Mouse (Mus musculus) limb, embryonic 11.5 days (tissue): ENCODE results near the gene Snx7. TPM values are rescaled to one million over a fixed set of nuclear protein-coding genes. Genes with fewer than 3 reads are reported as not detected.

Experiments
- ATAC-seq: fragments of 200-750 bp; cut with Nextera tagmentation; 2 replicates; pipeline ENCODE4 v1.8.0; 2017; ENCODE audit warnings: low read depth; ENCODE audit not compliant: insufficient number of reproducible peaks, low FRiP score, low TSS enrichment
- DNase-seq: peaks from one replicate; pipeline ENCODE4 v3.0.0-alpha.2; 2015; ENCODE audit warnings: low spot score
- H3K27ac ChIP-seq: fragments of 300-500 bp; sonication (generic); replicated peaks from 2 replicates; pipeline ENCODE4 v1.5.1; 2014; ENCODE audit warnings: low read depth, mild to moderate bottlenecking, low read length
- H3K27me3 ChIP-seq: fragments of 300-500 bp; sonication (generic); 2 replicates; pipeline ENCODE4 v1.6.1; 2014; ENCODE audit warnings: mild to moderate bottlenecking, low read length, mixed read lengths; ENCODE audit not compliant: control insufficient read depth, insufficient read depth
- H3K36me3 ChIP-seq: fragments of 300-500 bp; sonication (generic); 2 replicates; pipeline ENCODE4 v1.6.1; 2014; ENCODE audit warnings: mild to moderate bottlenecking, low read length, moderate library complexity, mixed read lengths; ENCODE audit not compliant: control insufficient read depth, insufficient read depth
- H3K4me1 ChIP-seq: fragments of 300-500 bp; sonication (generic); 2 replicates; pipeline ENCODE4 v1.6.1; 2014; ENCODE audit warnings: low read length, mixed read lengths; ENCODE audit not compliant: control insufficient read depth, insufficient read depth
- H3K4me2 ChIP-seq: fragments of 300-500 bp; sonication (generic); 2 replicates; pipeline ENCODE4 v1.6.1; 2014; ENCODE audit warnings: low read depth, mild to moderate bottlenecking, moderate library complexity; ENCODE audit not compliant: severe bottlenecking
- H3K4me3 ChIP-seq: fragments of 300-500 bp; sonication (generic); 2 replicates; pipeline ENCODE4 v1.5.1; 2014; ENCODE audit warnings: low read depth, low read length
- H3K9ac ChIP-seq: fragments of 300-500 bp; sonication (generic); 2 replicates; pipeline ENCODE4 v1.6.1; 2014; ENCODE audit warnings: mild to moderate bottlenecking, low read length
- H3K9me3 ChIP-seq: fragments of 300-500 bp; sonication (generic); 2 replicates; pipeline ENCODE4 v1.6.1; 2016; ENCODE audit warnings: low read length; ENCODE audit not compliant: control insufficient read depth
- WGBS: fragments of 180-500 bp; shearing (Covaris S2); extraction: QIAGEN DNeasy Blood & Tissue Kit; methylation state at CpG from one replicate; pipeline ENCODE4 v1.1.7; 2014; 5-methylcytosine and 5-hydroxymethylcytosine counted together
- microRNA-seq: library from miRNA; unstranded; fragments of <30 nt; microRNA quantifications from one replicate; pipeline ENCODE4, GENCODE M21; 2016
- polyA plus RNA-seq: library from polyadenylated mRNA; unstranded; fragments of >200 nt; fragmentation: Nextera tagmentation; extraction: Ambion mirVana; gene quantifications from 2 replicates; pipeline ENCODE4 v1.2.1, GENCODE M21; 2014

The Snx7 gene
- polyA plus RNA-seq, 1 experiment from 2014 or later = 12.9 TPM

- Histone ChIP-seq H3K27me3 (no peaks in the 10 kb centered on the region), H3K4me3 (no peak overlapping the region), H3K36me3 (no peaks in the 10 kb centered on the region), H3K9ac (no peak overlapping the region), H3K9me3 (no peaks in the 10 kb centered on the region), H3K27ac (no peak overlapping the region), H3K4me1 (no peaks in the 10 kb centered on the region), H3K4me2 (no peak overlapping the region)
- DNase-seq = no peak
- no peak for ATAC-seq
- 88% methylated on average over 4 of the region's 4 CpGs for WGBS
Measured at GRCm38 (mm10) chr3:117732661-117733060, 136.1 kb downstream of the Snx7 start.

Small RNA genes within 50 kb of the gene (microRNA-seq; reads per million reads assigned to microRNA genes)
- gene Gm24811 = not detected
